Mouse (Mus musculus): ENCODE measurements around the gene Dnah9. TPM values are rescaled to one million over a fixed set of nuclear protein-coding genes. Genes with fewer than 3 reads are reported as not detected.

The Dnah9 gene
- polyA plus RNA-seq, 1 experiment, result 0.06 TPM

DNA sequence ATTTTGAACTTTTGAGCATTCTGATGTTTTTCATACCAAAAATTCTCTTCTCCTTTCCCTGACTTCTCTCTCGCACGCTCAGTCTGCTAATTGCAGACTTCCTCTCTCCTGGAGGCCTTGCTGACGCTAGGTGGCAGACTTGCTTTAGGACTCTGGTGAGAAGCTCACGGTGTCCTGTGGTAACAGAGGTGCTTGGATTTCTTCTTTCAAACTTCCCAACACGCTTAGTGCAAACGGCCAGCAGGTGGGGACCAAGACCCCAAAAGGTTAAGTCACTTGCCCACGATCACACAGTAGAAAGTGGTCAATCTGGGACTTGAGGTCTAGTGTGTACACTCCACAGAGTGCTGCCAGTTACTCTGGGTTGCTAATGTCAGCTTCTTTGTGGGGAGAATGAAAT is 347.5 kb downstream of the Dnah9 start:
- 25% methylated on average over 7 of the region's 7 CpGs for WGBS
- DNase-seq (ENCODE audit: low read depth in 1 of 2, low spot score in 2 of 2), result peak; percentile 4 to 57
- H3K4me1 ChIP-seq (ENCODE audit: control insufficient read depth, insufficient read depth, insufficient read length), result no peaks in the 10 kb centered on the region
- H3K4me3 ChIP-seq (ENCODE audit: extremely low read depth, insufficient read depth, insufficient read length), result no peak overlapping the region
- no peaks in the 10 kb centered on the region for H3K27me3 ChIP-seq (ENCODE audit: control insufficient read depth, insufficient read depth, low read length)
- H3K27ac ChIP-seq (ENCODE audit: insufficient read depth, low read length), result no peak overlapping the region
- H3K36me3 ChIP-seq (ENCODE audit: control insufficient read depth, insufficient read depth, low read length), result peaks cover 35% of the 10 kb centered on the region
- TF ChIP-seq CTCF (IDR thresholded peaks at IDR 0.05; ENCODE audit: extremely low read depth, insufficient read depth, insufficient read length, insufficient replicate concordance), result peak; percentile 43; the same call in 1 of the 2 replicates
- no peak for TF ChIP-seq POLR2A (IDR thresholded peaks at IDR 0.05; ENCODE audit: low read depth, low read length)

DNA sequence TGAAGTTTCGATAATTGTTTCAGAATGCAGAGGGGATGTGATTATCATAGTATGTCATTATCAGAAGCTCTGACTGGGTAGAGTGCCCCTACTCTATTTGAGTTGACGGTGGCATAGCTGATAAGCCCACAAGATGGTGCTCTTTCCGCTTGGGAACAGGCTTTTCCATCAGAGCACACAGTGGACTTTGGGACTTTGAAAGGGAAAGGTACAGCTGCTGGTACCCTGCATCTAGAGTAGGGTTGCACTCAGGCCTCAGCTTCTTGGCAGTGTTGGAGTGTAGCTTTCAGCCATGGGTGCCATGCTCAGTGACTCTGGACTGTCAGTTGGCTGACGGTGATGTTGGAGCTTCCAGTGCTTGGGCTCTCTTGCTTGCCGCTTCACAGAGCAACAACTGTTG is 348.1 kb downstream of the Dnah9 start:
- Histone ChIP-seq H3K36me3 (ENCODE audit: control insufficient read depth, insufficient read depth, low read length) (peaks cover 41% of the 10 kb centered on the region), H3K27me3 (ENCODE audit: control insufficient read depth, insufficient read depth, low read length) (no peaks in the 10 kb centered on the region), H3K4me1 (ENCODE audit: control insufficient read depth, insufficient read depth, insufficient read length) (no peaks in the 10 kb centered on the region), H3K4me3 (ENCODE audit: extremely low read depth, insufficient read depth, insufficient read length) (no peak overlapping the region), H3K27ac (ENCODE audit: insufficient read depth, low read length) (no peak overlapping the region)
- no peak for TF ChIP-seq CTCF (IDR thresholded peaks at IDR 0.05; ENCODE audit: extremely low read depth, insufficient read depth, insufficient read length, insufficient replicate concordance)
- TF ChIP-seq POLR2A (IDR thresholded peaks at IDR 0.05; ENCODE audit: low read depth, low read length), result no peak
- no peak for DNase-seq (ENCODE audit: low read depth in 1 of 2, low spot score in 2 of 2)
- 89% methylated on average over 5 of the region's 5 CpGs for WGBS

DNA sequence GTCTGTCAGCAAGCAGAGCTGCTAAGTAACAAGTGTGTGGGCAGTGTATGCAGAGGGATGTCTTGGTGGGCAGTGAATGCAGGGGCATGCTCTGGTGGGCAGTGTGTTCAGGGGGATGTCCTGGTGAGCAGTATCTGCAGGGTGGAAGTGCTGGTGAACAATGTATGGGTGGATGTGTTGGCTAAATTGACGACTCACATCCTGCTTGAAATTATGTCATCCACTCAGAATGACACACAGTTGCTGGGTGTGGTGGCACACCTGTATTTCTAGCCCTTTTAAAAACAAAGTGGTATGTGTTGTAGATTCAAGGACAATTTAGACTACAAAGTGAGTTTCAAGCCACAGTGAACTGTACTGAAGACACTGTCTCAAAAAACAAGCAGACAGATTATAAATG is 350.2 kb downstream of the Dnah9 start:
- H3K4me3 ChIP-seq (ENCODE audit: extremely low read depth, insufficient read depth, insufficient read length), result no peak overlapping the region
- peaks cover 40% of the 10 kb centered on the region for H3K36me3 ChIP-seq (ENCODE audit: control insufficient read depth, insufficient read depth, low read length)
- no peak for TF ChIP-seq POLR2A (IDR thresholded peaks at IDR 0.05; ENCODE audit: low read depth, low read length)
- TF ChIP-seq CTCF (IDR thresholded peaks at IDR 0.05; ENCODE audit: extremely low read depth, insufficient read depth, insufficient read length, insufficient replicate concordance), result no peak
- 59% methylated on average over 1 of the region's 1 CpGs for WGBS
- no peaks in the 10 kb centered on the region for H3K4me1 ChIP-seq (ENCODE audit: control insufficient read depth, insufficient read depth, insufficient read length)
- no peak overlapping the region for H3K27ac ChIP-seq (ENCODE audit: insufficient read depth, low read length)
- no peaks in the 10 kb centered on the region for H3K27me3 ChIP-seq (ENCODE audit: control insufficient read depth, insufficient read depth, low read length)
- DNase-seq (ENCODE audit: low read depth in 1 of 2, low spot score in 2 of 2), result no peak

GRCm38 (mm10) chr11:65816237-65816636 is 352.1 kb downstream of the Dnah9 start:
- 86% methylated on average over 6 of the region's 6 CpGs for WGBS
- peaks cover 31% of the 10 kb centered on the region for H3K36me3 ChIP-seq (ENCODE audit: control insufficient read depth, insufficient read depth, low read length)
- no peak for DNase-seq (ENCODE audit: low read depth in 1 of 2, low spot score in 2 of 2)
- no peaks in the 10 kb centered on the region for H3K4me1 ChIP-seq (ENCODE audit: control insufficient read depth, insufficient read depth, insufficient read length)
- no peak overlapping the region for H3K4me3 ChIP-seq (ENCODE audit: extremely low read depth, insufficient read depth, insufficient read length)
- H3K27ac ChIP-seq (ENCODE audit: insufficient read depth, low read length), result no peak overlapping the region
- TF ChIP-seq CTCF (IDR thresholded peaks at IDR 0.05; ENCODE audit: extremely low read depth, insufficient read depth, insufficient read length, insufficient replicate concordance), result no peak
- no peak for TF ChIP-seq POLR2A (IDR thresholded peaks at IDR 0.05; ENCODE audit: low read depth, low read length)
- H3K27me3 ChIP-seq (ENCODE audit: control insufficient read depth, insufficient read depth, low read length), result no peaks in the 10 kb centered on the region

GRCm38 (mm10) chr11:65814381-65814780 is 354.0 kb downstream of the Dnah9 start:
- WGBS, result 92% methylated on average over 9 of the region's 9 CpGs
- Histone ChIP-seq H3K36me3 (ENCODE audit: control insufficient read depth, insufficient read depth, low read length) (peaks cover 31% of the 10 kb centered on the region), H3K27ac (ENCODE audit: insufficient read depth, low read length) (no peak overlapping the region), H3K4me1 (ENCODE audit: control insufficient read depth, insufficient read depth, insufficient read length) (no peaks in the 10 kb centered on the region), H3K27me3 (ENCODE audit: control insufficient read depth, insufficient read depth, low read length) (no peaks in the 10 kb centered on the region), H3K4me3 (ENCODE audit: extremely low read depth, insufficient read depth, insufficient read length) (no peak overlapping the region)
- no peak for DNase-seq (ENCODE audit: low read depth in 1 of 2, low spot score in 2 of 2)
- TF ChIP-seq CTCF (IDR thresholded peaks at IDR 0.05; ENCODE audit: extremely low read depth, insufficient read depth, insufficient read length, insufficient replicate concordance) (no peak), POLR2A (IDR thresholded peaks at IDR 0.05; ENCODE audit: low read depth, low read length) (no peak)

GRCm38 (mm10) chr11:65812088-65812487 is 356.3 kb downstream of the Dnah9 start:
- 82% methylated on average over 5 of the region's 5 CpGs for WGBS

GRCm38 (mm10) chr11:65807601-65808000 is 360.8 kb downstream of the Dnah9 start:
- H3K4me1 ChIP-seq (ENCODE audit: control insufficient read depth, insufficient read depth, insufficient read length), result peaks cover 3% of the 10 kb centered on the region
- 46% methylated on average over 7 of the region's 7 CpGs for WGBS
- no peak for TF ChIP-seq POLR2A (IDR thresholded peaks at IDR 0.05; ENCODE audit: low read depth, low read length)
- peak overlapping the region; percentile 95 for H3K4me3 ChIP-seq (ENCODE audit: extremely low read depth, insufficient read depth, insufficient read length)
- no peak for DNase-seq (ENCODE audit: low read depth in 1 of 2, low spot score in 2 of 2)
- no peaks in the 10 kb centered on the region for H3K27me3 ChIP-seq (ENCODE audit: control insufficient read depth, insufficient read depth, low read length)
- peak overlapping the region; percentile 97 for H3K27ac ChIP-seq (ENCODE audit: insufficient read depth, low read length)
- no peaks in the 10 kb centered on the region for H3K36me3 ChIP-seq (ENCODE audit: control insufficient read depth, insufficient read depth, low read length)

More at GRCm38 (mm10) chr11:65812088-65812487, 356.3 kb downstream of the Dnah9 start:
- TF ChIP-seq CTCF (IDR thresholded peaks at IDR 0.05; ENCODE audit: extremely low read depth, insufficient read depth, insufficient read length, insufficient replicate concordance), result no peak
- no peak for TF ChIP-seq POLR2A (IDR thresholded peaks at IDR 0.05; ENCODE audit: low read depth, low read length)
- Histone ChIP-seq H3K36me3 (ENCODE audit: control insufficient read depth, insufficient read depth, low read length) (peaks cover 25% of the 10 kb centered on the region), H3K4me1 (ENCODE audit: control insufficient read depth, insufficient read depth, insufficient read length) (peaks cover 3% of the 10 kb centered on the region), H3K27ac (ENCODE audit: insufficient read depth, low read length) (no peak overlapping the region), H3K4me3 (ENCODE audit: extremely low read depth, insufficient read depth, insufficient read length) (no peak overlapping the region), H3K27me3 (ENCODE audit: control insufficient read depth, insufficient read depth, low read length) (no peaks in the 10 kb centered on the region)
- DNase-seq (ENCODE audit: low read depth in 1 of 2, low spot score in 2 of 2), result no peak

Measured in spleen, adult 2 months (tissue).